Mouse (Mus musculus): Measurements from ENCODE around the gene Mvb12a.

- TF ChIP-seq CTCF (IDR thresholded peaks at IDR 0.05; ENCODE audit: extremely low read depth, insufficient read depth, low read length) (no peak), POLR2A (IDR thresholded peaks at IDR 0.05; ENCODE audit: extremely low read depth, insufficient read depth, low read length) (0 out of 2 replicates have a peak, but pooled peaks have one; percentile 11)
Observed at GRCm38 (mm10) chr8:71572847-71573633, 30.3 kb downstream of the Mvb12a start.
